Mouse (Mus musculus): ENCODE measurements at regions not wholly inside any gene's neighbourhood (a gene's known extent, or its start where the extent isn't known, plus 50 kb on each side); places are given as distances from the start of the nearest gene placed in this dataset.

DNA sequence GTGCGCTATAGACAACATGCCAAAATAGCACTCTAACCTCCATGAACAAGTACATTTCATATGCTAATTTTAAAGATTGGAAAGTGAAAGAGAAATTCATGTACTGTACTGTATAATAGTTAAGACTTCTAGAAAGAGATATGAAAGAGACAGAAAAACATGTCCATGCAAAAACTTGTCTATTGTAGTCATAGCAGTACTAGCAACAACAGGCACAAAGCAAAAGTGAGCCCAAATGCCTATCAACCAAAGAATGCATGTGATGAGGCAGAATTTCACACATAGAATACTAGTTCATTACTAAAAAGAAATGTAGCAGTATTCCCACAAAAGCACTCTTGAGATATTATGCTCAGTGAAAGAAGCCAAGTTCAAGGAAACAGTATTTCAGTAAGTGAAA, 180.4 kb upstream of the Steap4 start:
- no peak for TF ChIP-seq POLR2A (IDR thresholded peaks at IDR 0.05; ENCODE audit: control insufficient read depth, low read depth, low read length)
- TF ChIP-seq CTCF (IDR thresholded peaks at IDR 0.05; ENCODE audit: control insufficient read depth, insufficient read depth, insufficient replicate concordance, low read depth, low read length) = no peak

All from testis, adult 2 months (tissue).